In genomic region chr16:44331154-44331553, GRCm38 (mm10) we compare ENCODE assay signal across 10 mouse cellular contexts. TPM values are rescaled to one million over a fixed set of nuclear protein-coding genes. Genes with fewer than 3 reads are reported as not detected.
DNase-seq lines count a peak whose midpoint lies in the region; ATAC-seq and TF ChIP-seq lines count a peak whose summit lies in the region.
"Had no signal": no experiment of that assay in that cellular context is flagged by ENCODE, and none has a peak within 500 bp of the region (broad histone marks: within the 10 kb centered on the region; RNA-seq: fewer than 3 reads in every experiment).

No protein-coding gene starts in this region.

- no peaks in the 10 kb centered on the region for H3K36me3 ChIP-seq in neural tube, embryonic 12.5 days
- H3K36me3 ChIP-seq in intestine, postnatal 0 days (ENCODE audit: control insufficient read depth, insufficient read depth) = no peaks in the 10 kb centered on the region
- H3K36me3 ChIP-seq: embryonic facial prominence, embryonic 12.5 days had no signal

- no peak overlapping the region for H3K27ac ChIP-seq in neural tube, embryonic 12.5 days
- no peak overlapping the region for H3K27ac ChIP-seq in cortical plate, adult 2 months (ENCODE audit: insufficient read depth, low read length)
- H3K27ac ChIP-seq in intestine, postnatal 0 days (ENCODE audit: low read depth, low read length) = no peak overlapping the region
- H3K27ac ChIP-seq in gastrocnemius, adult 2 months = no peak overlapping the region
- H3K27ac ChIP-seq: embryonic facial prominence, embryonic 12.5 days had no signal

- no peak for DNase-seq in neural tube, embryonic 10.5 days (ENCODE audit: extremely low spot score, low spot score)
- DNase-seq in left cerebral cortex, postnatal 36 days (ENCODE audit: low spot score in 2 of 2) = peak; percentile 17 to 28
- DNase-seq in right cerebral cortex, postnatal 25 days = peak; percentile 22
- no peak for DNase-seq in kidney, postnatal 36 days
- no peak for DNase-seq in gastrocnemius, adult 2 months

- peak; percentile 41; the same call in 1 of the 2 replicates for ATAC-seq in neural tube, embryonic 12.5 days (ENCODE audit: low FRiP score, low read depth)
- ATAC-seq in intestine, postnatal 0 days = no peak
- ATAC-seq: Patski had no signal

- WGBS in neural tube, embryonic 12.5 days = 14% methylated on average over 9 of the region's 9 CpGs
- WGBS in intestine, postnatal 0 days = 57% methylated on average over 9 of the region's 9 CpGs

- H3K4me2 ChIP-seq in neural tube, embryonic 12.5 days (replicated peaks) = no peak overlapping the region
- no peak overlapping the region for H3K4me2 ChIP-seq in intestine, postnatal 0 days (replicated peaks; ENCODE audit: low read depth)

- no peak for TF ChIP-seq POLR2A in cortical plate, adult 2 months (IDR thresholded peaks at IDR 0.05; ENCODE audit: extremely low read depth, insufficient read depth, low read length)

- peaks cover 26% of the 10 kb centered on the region for H3K27me3 ChIP-seq in neural tube, embryonic 12.5 days (replicated peaks)
- H3K27me3 ChIP-seq in intestine, postnatal 0 days (replicated peaks; ENCODE audit: control insufficient read depth, insufficient read depth, low read length) = no peaks in the 10 kb centered on the region; the same call in 1 of the 2 replicates

- intact Hi-C loops in left cerebral cortex, postnatal 36 days (cut with DNase I) = loop anchor here (5.0 kb wide), 1 partner anchor 64 kb away; no protein-coding TSS in a partner anchor
- intact Hi-C loops in gastrocnemius, adult 2 months (cut with DNase I) = no loop called here

- H3K9ac ChIP-seq in neural tube, embryonic 12.5 days = no peak overlapping the region
- no peak overlapping the region for H3K9ac ChIP-seq in intestine, postnatal 0 days (ENCODE audit: low read depth, low read length)

- H3K4me3 ChIP-seq in neural tube, embryonic 12.5 days = no peak overlapping the region
- peak overlapping the region; percentile 73 for H3K4me3 ChIP-seq in cortical plate, adult 2 months (ENCODE audit: insufficient read depth, low read length)
- no peak overlapping the region for H3K4me3 ChIP-seq in intestine, postnatal 0 days (ENCODE audit: low read depth, low read length)
- H3K4me3 ChIP-seq in gastrocnemius, adult 2 months = no peak overlapping the region

- no peaks in the 10 kb centered on the region for H3K9me3 ChIP-seq in neural tube, embryonic 12.5 days
- H3K9me3 ChIP-seq in intestine, postnatal 0 days (ENCODE audit: control insufficient read depth) = no peaks in the 10 kb centered on the region
- H3K9me3 ChIP-seq: embryonic facial prominence, embryonic 12.5 days had no signal

- H3K4me1 ChIP-seq in neural tube, embryonic 12.5 days = peaks cover 12% of the 10 kb centered on the region
- no peaks in the 10 kb centered on the region for H3K4me1 ChIP-seq in cortical plate, adult 2 months (ENCODE audit: control insufficient read depth, insufficient read depth, low read length)
- 0 out of 2 replicates have a peak, but pooled peaks cover 3% of the 10 kb centered on the region for H3K4me1 ChIP-seq in intestine, postnatal 0 days (replicated peaks; ENCODE audit: control insufficient read depth, insufficient read depth, low read length)

- TF ChIP-seq CTCF in cortical plate, adult 2 months (IDR thresholded peaks at IDR 0.05; ENCODE audit: extremely low read depth, insufficient read depth, low read length) = no peak
- TF ChIP-seq CTCF in intestine, postnatal 0 days (IDR thresholded peaks at IDR 0.05; ENCODE audit: low read depth) = no peak
- TF ChIP-seq CTCF in gastrocnemius, adult 2 months (IDR thresholded peaks at IDR 0.05) = no peak

RNA-seq across cellular contexts. Expression of gene Sidt1, which starts 1.8 kb away (rescaled TPM):
- polyA plus RNA-seq in neural tube, embryonic 12.5 days (2016; fragmentation: Nextera tagmentation; extraction: Ambion mirVana) = 0.51 and 1.1 TPM in 2 replicates
- polyA plus RNA-seq in cortical plate, adult 2 months (2012; rRNA removed) = 60.0 and 67.5 TPM in 2 replicates
- total RNA-seq in left cerebral cortex, postnatal 36 days (2021) = 10 to 100 TPM; 49.8 to 53.8 TPM
- 1.1 and 1.2 TPM in 2 replicates for polyA plus RNA-seq in intestine, postnatal 0 days (2015; fragmentation: Nextera tagmentation; extraction: Ambion mirVana)
- total RNA-seq in gastrocnemius, adult 2 months (2021) = under 1 TPM; 0.08 to 0.11 TPM
- polyA plus RNA-seq: Patski had no signal

RNA-seq across cellular contexts. Expression of gene Spice1, which starts 15.8 kb away (rescaled TPM):
- 16.8 and 27.6 TPM in 2 replicates for polyA plus RNA-seq in neural tube, embryonic 12.5 days (2016; fragmentation: Nextera tagmentation; extraction: Ambion mirVana)
- polyA plus RNA-seq in cortical plate, adult 2 months (2012; rRNA removed) = 17.9 and 20.4 TPM in 2 replicates
- 10 to 100 TPM; 15.7 to 21.0 TPM for total RNA-seq in left cerebral cortex, postnatal 36 days (2021)
- polyA plus RNA-seq in intestine, postnatal 0 days (2015; fragmentation: Nextera tagmentation; extraction: Ambion mirVana) = 4.2 and 4.7 TPM in 2 replicates
- 1 to 10 TPM; 6.6 to 7.7 TPM for total RNA-seq in gastrocnemius, adult 2 months (2021)

Comparison
In these comparisons a context has a peak if more than half of its experiments do, and no peak if none do; other contexts are left out.
1. DNase-seq: peak in left cerebral cortex, postnatal 36 days (2 of 2) and right cerebral cortex, postnatal 25 days (single experiment); none in neural tube, embryonic 10.5 days (single experiment), kidney, postnatal 36 days (0 of 2) and gastrocnemius, adult 2 months (single experiment).
2. RNA of gene Sidt1, which starts 1.8 kb away (polyA plus RNA-seq): 60.0 to 67.5 TPM in cortical plate, adult 2 months; 1.1 to 1.2 TPM in intestine, postnatal 0 days and 0.51 to 1.1 TPM in neural tube, embryonic 12.5 days; every median in the first group is over 10 times any median in the second.